In genomic region chr7:28595751-28596435, GRCm38 (mm10) we compare ENCODE assay signal across 9 mouse cellular contexts. TPM values are rescaled to one million over a fixed set of nuclear protein-coding genes. Genes with fewer than 3 reads are reported as not detected.
DNase-seq lines count a peak whose midpoint lies in the region; ATAC-seq and TF ChIP-seq lines count a peak whose summit lies in the region.
"Had no signal": no experiment of that assay in that cellular context is flagged by ENCODE, and none has a peak within 500 bp of the region (broad histone marks: within the 10 kb centered on the region; RNA-seq: fewer than 3 reads in every experiment).

No protein-coding gene starts in this region.

- peak overlapping the region; percentile 77; the same call in 1 of the 2 replicates for H3K4me3 ChIP-seq in lung, embryonic 15.5 days
- H3K4me3 ChIP-seq in kidney, embryonic 16.5 days (ENCODE audit: low read length), result peak overlapping the region; percentile 73
- H3K4me3 ChIP-seq in small intestine, adult 2 months (ENCODE audit: low read depth, low read length), result peak overlapping the region; percentile 98

- no peak for TF ChIP-seq CTCF in small intestine, adult 2 months (IDR thresholded peaks at IDR 0.05; ENCODE audit: extremely low read depth, insufficient read length, insufficient replicate concordance, low read depth, low read length)

- H3K4me1 ChIP-seq in lung, embryonic 15.5 days, result peaks cover 69% of the 10 kb centered on the region
- H3K4me1 ChIP-seq in kidney, embryonic 16.5 days (ENCODE audit: insufficient read depth, low read length), result peaks cover 66% of the 10 kb centered on the region
- peaks cover 48% of the 10 kb centered on the region for H3K4me1 ChIP-seq in small intestine, adult 2 months (ENCODE audit: control insufficient read depth, insufficient read depth, insufficient read length, low read length)

- no peaks in the 10 kb centered on the region for H3K27me3 ChIP-seq in lung, embryonic 15.5 days
- no peaks in the 10 kb centered on the region for H3K27me3 ChIP-seq in kidney, embryonic 16.5 days (ENCODE audit: insufficient read depth, low read length)
- no peaks in the 10 kb centered on the region for H3K27me3 ChIP-seq in small intestine, adult 2 months (ENCODE audit: control insufficient read depth, insufficient read depth, low read length)

- WGBS in lung, embryonic 15.5 days, result 62% methylated on average over 8 of the region's 8 CpGs
- 59% methylated on average over 8 of the region's 8 CpGs for WGBS in kidney, embryonic 16.5 days
- WGBS in small intestine, adult 2 months, result 35% methylated on average over 8 of the region's 8 CpGs

- DNase-seq in adrenal gland, adult (ENCODE audit: inconsistent age in 2 of 2, low spot score in 1 of 2), result peak; percentile 78 to 90
- DNase-seq in adrenal gland, postnatal 4 days (ENCODE audit: low spot score in 2 of 2), result no peak
- DNase-seq in lung, postnatal 36 days, result no peak
- DNase-seq in frontal cortex, adult 2 months (ENCODE audit: extremely low spot score in 1 of 2, low spot score in 1 of 2), result no peak
- no peak for DNase-seq in urinary bladder, postnatal 10 days (ENCODE audit: low spot score)

- TF ChIP-seq POLR2A in small intestine, adult 2 months (IDR thresholded peaks at IDR 0.05; ENCODE audit: low read depth, low read length), result no peak

- H3K9ac ChIP-seq in lung, embryonic 15.5 days, result peak overlapping the region; percentile 13; the same call in 1 of the 2 replicates
- peak overlapping the region; percentile 82 for H3K9ac ChIP-seq in kidney, embryonic 16.5 days (replicated peaks; ENCODE audit: low read length)

- ATAC-seq in lung, embryonic 15.5 days (ENCODE audit: borderline replicate concordance, extremely low read depth, low FRiP score, low TSS enrichment), result no peak
- ATAC-seq in kidney, embryonic 16.5 days (ENCODE audit: low FRiP score, low TSS enrichment), result peak; percentile 29

- no peaks in the 10 kb centered on the region for H3K9me3 ChIP-seq in lung, embryonic 15.5 days
- no peaks in the 10 kb centered on the region for H3K9me3 ChIP-seq in kidney, embryonic 16.5 days (ENCODE audit: low read length)

- peak overlapping the region; percentile 83 for H3K4me2 ChIP-seq in lung, embryonic 15.5 days
- peak overlapping the region; percentile 85 for H3K4me2 ChIP-seq in kidney, embryonic 16.5 days (replicated peaks; ENCODE audit: low read depth, low read length)

- H3K27ac ChIP-seq in lung, embryonic 15.5 days, result peak overlapping the region; percentile 91
- peak overlapping the region; percentile 93 for H3K27ac ChIP-seq in kidney, embryonic 16.5 days (ENCODE audit: low read length)
- peak overlapping the region; percentile 94 for H3K27ac ChIP-seq in small intestine, adult 2 months (ENCODE audit: insufficient read depth, low read depth, low read length)

- no peaks in the 10 kb centered on the region for H3K36me3 ChIP-seq in lung, embryonic 15.5 days
- H3K36me3 ChIP-seq in kidney, embryonic 16.5 days (ENCODE audit: insufficient read depth, low read length), result no peaks in the 10 kb centered on the region; the same call in 1 of the 2 replicates
- H3K36me3 ChIP-seq in small intestine, adult 2 months (ENCODE audit: control insufficient read depth, insufficient read depth, low read length), result 0 out of 2 replicates have a peak, but pooled peaks cover 3% of the 10 kb centered on the region

RNA-seq across cellular contexts. Expression of gene Samd4b, which starts 2.1 kb away (rescaled TPM):
- 10 to 100 TPM; 56.0 to 59.0 TPM for total RNA-seq in adrenal gland, postnatal 4 days (2021)
- 21.3 and 21.6 TPM in 2 replicates for polyA plus RNA-seq in lung, embryonic 15.5 days (2015; fragmentation: Nextera tagmentation; extraction: Ambion mirVana)
- 16.7 and 20.7 TPM in 2 replicates for polyA plus RNA-seq in kidney, embryonic 16.5 days (2015; fragmentation: Nextera tagmentation; extraction: Ambion mirVana)
- 43.4 and 82.0 TPM in 2 replicates for polyA plus RNA-seq in small intestine, adult 2 months (2012; rRNA removed)
- 62.4 and 66.9 TPM in 2 replicates for polyA plus RNA-seq in frontal cortex, adult 2 months (2012; rRNA removed)

RNA-seq across cellular contexts. Expression of gene Pak4, which starts 2.1 kb away (rescaled TPM):
- 10 to 100 TPM; 32.0 to 36.6 TPM for total RNA-seq in adrenal gland, postnatal 4 days (2021)
- 55.4 and 60.8 TPM in 2 replicates for polyA plus RNA-seq in lung, embryonic 15.5 days (2015; fragmentation: Nextera tagmentation; extraction: Ambion mirVana)
- 78.4 and 79.6 TPM in 2 replicates for polyA plus RNA-seq in kidney, embryonic 16.5 days (2015; fragmentation: Nextera tagmentation; extraction: Ambion mirVana)
- polyA plus RNA-seq in small intestine, adult 2 months (2012; rRNA removed), result 50.3 and 112 TPM in 2 replicates
- polyA plus RNA-seq in frontal cortex, adult 2 months (2012; rRNA removed), result 8.7 and 8.8 TPM in 2 replicates

RNA-seq across cellular contexts. Expression of gene Acp7, which starts 35.2 kb away (rescaled TPM):
- not detected for total RNA-seq in adrenal gland, postnatal 4 days (2021)
- polyA plus RNA-seq in lung, embryonic 15.5 days (2015; fragmentation: Nextera tagmentation; extraction: Ambion mirVana), result not detected in 2 replicates
- polyA plus RNA-seq in kidney, embryonic 16.5 days (2015; fragmentation: Nextera tagmentation; extraction: Ambion mirVana), result not detected in 2 replicates
- 0.66 TPM in 1 of 2 replicates, not detected in the other for polyA plus RNA-seq in small intestine, adult 2 months (2012; rRNA removed)
- polyA plus RNA-seq in frontal cortex, adult 2 months (2012; rRNA removed), result 1.2 and 3.9 TPM in 2 replicates
- total RNA-seq: neutrophil, adult 5-6 weeks had no signal

RNA-seq across cellular contexts. Expression of gene Nccrp1, which starts 48.8 kb away (rescaled TPM):
- total RNA-seq in adrenal gland, postnatal 4 days (2021), result not detected
- polyA plus RNA-seq in lung, embryonic 15.5 days (2015; fragmentation: Nextera tagmentation; extraction: Ambion mirVana), result not detected in 2 replicates
- polyA plus RNA-seq in kidney, embryonic 16.5 days (2015; fragmentation: Nextera tagmentation; extraction: Ambion mirVana), result 0.18 TPM in 1 of 2 replicates, not detected in the other
- 0.14 and 2.8 TPM in 2 replicates for polyA plus RNA-seq in small intestine, adult 2 months (2012; rRNA removed)
- 1.1 and 2.1 TPM in 2 replicates for polyA plus RNA-seq in frontal cortex, adult 2 months (2012; rRNA removed)

RNA-seq across cellular contexts. Expression of gene Sycn, which starts 55.2 kb away (rescaled TPM):
- total RNA-seq in adrenal gland, postnatal 4 days (2021), result 100 to 1,000 TPM in 1 of 2 experiments, not detected in 1; 117 TPM
- polyA plus RNA-seq in lung, embryonic 15.5 days (2015; fragmentation: Nextera tagmentation; extraction: Ambion mirVana), result 0.53 TPM in 1 of 2 replicates, not detected in the other
- polyA plus RNA-seq in kidney, embryonic 16.5 days (2015; fragmentation: Nextera tagmentation; extraction: Ambion mirVana), result not detected in 2 replicates
- 32.7 and 16,759 TPM in 2 replicates for polyA plus RNA-seq in small intestine, adult 2 months (2012; rRNA removed)
- polyA plus RNA-seq in frontal cortex, adult 2 months (2012; rRNA removed), result 0.40 TPM in 1 of 2 replicates, not detected in the other
- total RNA-seq: neutrophil, adult 5-6 weeks had no signal

Comparison
In these comparisons a context has a peak if more than half of its experiments do, and no peak if none do; other contexts are left out.
1. DNase-seq: peak in adrenal gland, adult (2 of 2); none in adrenal gland, postnatal 4 days (0 of 2), lung, postnatal 36 days (single experiment), frontal cortex, adult 2 months (0 of 2) and urinary bladder, postnatal 10 days (single experiment).
2. Peak in every context shown above with its lines, with median percentiles within 50 percentile points of each other: H3K27ac ChIP-seq and H3K4me3 ChIP-seq.